Mouse (Mus musculus): ENCODE measurements around the gene Ttc28.
A peak's percentile ranks its signal among the peaks of the same experiment; 100 is the strongest.
"Not testable (repeated sequence)": the region's sequence is repeated elsewhere in the genome, so short reads cannot be mapped to it uniquely, and the experiment has no call there.

Ttc28 gene

DNA sequence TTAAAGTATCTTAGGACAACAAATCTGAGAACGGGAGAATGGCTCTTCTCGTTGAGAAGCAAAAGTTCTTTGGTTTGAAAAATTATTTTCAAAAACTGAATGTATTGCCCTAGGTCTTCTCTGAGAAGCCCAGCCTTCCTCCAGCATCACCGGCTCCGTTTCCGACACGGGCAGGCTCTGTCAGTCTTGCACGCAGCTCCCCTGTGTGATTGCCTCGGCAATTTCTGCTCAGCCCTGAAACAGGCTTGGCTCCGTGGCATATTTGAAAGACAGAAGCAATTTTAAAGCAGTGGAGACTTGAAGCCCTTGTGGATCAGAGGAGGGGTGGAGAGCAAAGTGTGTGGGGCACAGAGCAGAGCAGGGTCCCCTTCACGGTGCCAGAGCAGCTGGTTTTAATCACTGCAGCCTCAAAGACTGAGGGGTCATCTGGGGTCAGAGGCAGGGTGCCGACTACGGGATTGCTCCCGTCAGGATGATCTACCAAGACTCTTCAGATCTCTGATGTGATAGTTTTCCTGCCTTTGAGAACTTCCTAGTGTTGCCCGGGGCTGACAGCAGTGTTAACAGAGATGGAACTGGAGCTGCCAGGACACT is 363.9 kb downstream of the Ttc28 start:
- no peak for DNase-seq (ENCODE audit: low spot score)

DNA sequence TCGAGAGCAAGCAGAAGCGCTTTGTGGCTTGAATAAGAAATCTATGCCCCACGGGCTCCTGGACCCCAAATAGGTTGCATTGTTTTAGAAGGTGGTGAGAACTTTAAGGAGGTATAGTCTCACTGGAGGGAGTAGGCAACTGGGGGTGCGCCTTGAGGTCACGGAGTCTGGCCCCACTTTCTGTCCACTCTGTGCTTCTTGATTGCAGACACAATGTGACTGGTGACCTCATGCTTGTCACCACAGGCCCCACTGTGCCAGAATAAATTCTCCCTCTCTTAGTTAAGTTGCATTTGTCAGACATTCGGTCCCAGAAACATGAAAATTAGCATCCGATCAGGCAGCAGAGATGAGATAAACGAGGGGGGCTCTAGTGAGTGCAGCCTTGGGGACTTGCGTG is 364.5 kb downstream of the Ttc28 start:
- DNase-seq (ENCODE audit: low spot score): no peak

DNA sequence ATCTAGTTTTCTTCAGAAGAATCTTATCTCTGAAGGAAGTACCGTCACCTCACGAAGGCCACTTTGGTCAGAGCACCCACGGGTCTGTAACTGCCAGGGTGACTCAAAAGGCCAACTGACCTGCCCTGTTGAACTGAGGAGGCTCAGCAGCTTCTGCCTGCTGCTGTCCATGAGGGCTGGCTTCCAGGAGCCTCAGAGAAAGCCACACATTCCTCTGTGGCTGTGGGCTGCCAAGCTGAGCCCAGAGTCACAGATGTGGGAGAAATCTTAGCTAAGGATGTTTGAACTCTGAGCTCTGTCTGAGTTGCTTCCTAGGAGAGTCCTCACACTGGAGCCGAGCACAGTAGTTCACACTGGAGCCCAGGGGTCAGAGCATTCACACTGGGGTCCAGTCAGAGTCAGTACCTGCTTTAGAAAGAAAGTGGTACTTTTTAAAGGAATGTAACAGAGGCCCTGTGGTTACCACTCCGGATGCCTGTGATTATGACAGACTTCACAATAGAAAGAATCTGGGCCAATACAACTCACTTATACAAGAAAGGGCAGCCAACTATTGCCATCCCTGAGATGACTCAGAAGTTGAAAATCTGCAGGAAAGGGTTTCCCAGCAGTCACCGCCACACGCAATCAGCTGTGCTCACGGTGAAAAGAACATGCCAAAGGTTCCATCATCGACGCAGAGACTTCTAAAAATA is 368.1 kb downstream of the Ttc28 start:
- no peak for DNase-seq (ENCODE audit: low spot score)

DNA sequence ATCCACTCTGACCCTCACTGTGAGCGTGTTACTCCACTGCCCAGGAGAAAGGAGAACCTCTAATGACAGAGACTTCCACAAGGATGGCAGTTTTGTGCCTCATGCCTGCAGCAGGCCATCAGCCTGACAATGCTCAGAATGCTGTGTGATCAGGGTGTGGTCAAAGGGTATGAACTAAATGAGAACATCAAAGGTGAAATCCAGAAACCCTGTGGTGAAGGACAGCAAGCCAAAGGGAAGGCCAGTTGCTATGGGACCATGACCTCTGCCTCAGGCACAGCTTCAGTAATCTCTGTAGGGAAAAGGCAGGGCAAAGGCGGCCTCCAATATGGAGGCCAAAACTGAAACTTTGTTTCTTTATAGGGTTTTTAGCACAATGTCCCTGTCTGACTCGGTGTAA is 372.5 kb downstream of the Ttc28 start:
- DNase-seq (ENCODE audit: low spot score): no peak

DNA sequence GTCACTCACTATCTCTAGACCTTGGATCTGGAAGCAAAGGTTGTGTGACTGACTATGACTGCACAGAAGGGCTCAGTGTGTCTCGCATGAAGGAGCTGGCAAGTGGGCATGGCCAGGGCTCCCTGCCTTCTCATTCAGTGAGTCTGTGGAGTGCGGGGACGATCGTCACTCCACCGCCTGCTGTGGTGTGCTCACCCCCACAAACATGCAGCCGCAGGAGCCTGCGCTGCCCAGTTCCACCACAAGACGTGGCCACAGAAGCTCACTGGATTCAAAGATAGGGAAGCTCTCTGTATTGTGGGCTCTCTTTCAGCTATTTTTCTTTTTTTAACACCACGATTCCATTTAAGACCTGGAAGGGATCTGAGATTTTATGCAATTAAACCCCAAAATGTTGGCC is 374.8 kb downstream of the Ttc28 start:
- no peak for DNase-seq (ENCODE audit: low spot score)

DNA sequence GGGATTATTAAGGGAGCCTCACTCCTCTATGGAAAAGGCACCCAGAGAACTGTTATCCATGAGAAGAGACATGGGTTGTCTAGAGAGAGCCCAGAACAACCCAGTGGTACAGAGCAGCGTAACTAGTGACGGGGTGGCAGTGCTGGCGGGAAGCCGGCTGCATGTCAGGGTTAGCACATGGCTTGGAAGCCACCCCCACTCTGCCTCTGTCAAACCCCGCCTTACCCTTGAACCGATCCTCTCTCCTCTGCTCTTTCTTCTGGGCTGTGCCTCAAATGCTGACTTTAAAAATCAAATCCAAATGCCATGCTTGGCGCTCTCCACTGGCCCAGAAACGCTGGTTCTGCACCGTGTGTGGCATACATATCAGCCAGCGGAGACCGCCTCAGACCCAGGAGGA is 375.2 kb downstream of the Ttc28 start:
- DNase-seq (ENCODE audit: low spot score): no peak

DNA sequence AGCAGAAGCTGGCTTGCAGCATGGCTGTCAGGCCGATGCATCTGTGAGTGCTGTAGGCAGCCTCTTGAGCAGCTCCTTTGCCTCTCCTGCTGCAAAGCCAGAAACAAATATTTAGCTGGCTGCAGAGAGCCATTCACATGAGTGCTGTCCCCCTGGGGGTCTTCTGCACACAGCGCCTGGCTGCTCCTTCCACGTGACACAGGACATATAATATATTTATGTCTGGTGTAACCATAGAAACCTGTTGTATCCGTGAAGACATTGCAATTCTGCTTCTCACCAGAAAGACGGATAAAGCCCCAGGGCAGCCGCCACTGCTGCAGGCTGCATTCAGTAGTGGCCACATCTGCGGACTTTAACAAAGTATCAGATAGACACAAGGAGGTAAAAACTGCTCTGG is 376.6 kb downstream of the Ttc28 start:
- no peak for DNase-seq (ENCODE audit: low spot score)

DNA sequence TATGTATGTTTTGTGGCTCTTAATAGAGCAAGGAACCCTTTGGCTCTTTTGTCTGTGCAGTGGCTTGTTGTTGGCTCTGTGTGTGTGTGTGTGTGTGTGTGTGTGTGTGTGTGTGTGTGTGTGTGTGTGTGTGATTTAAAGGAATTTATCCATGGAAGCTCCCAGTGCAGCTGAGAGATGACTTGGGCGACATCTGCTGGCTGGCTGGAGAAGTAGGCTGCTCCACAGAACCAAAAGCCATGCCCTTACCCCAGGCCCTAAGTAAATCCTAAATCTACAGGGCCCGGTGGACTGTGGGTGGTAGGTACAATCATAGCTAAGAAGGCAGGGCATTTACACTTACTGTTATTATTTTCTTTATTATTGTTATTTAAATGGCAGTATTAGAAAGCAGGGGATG is 377.5 kb downstream of the Ttc28 start:
- DNase-seq (ENCODE audit: low spot score): peak; percentile 74

DNA sequence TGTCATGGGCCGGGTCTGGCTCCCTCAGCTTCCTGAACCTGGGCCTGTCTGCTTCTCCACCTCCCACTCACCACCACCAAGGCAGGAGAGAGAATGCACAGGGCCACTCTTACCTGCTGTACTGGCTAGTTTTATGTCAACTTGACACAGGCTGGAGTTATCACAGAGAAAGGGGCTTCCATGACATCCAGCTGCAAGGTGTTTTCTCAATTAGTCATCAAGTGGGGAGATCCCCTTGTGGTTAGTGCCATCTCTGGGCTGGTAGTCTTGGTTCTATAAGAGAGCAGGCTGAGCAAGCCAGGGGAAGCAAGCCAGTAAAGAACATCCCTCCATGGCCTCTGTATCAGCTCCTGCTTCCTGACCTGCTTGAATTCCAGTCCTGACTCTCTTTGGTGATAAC is 381.6 kb downstream of the Ttc28 start:
- DNase-seq (ENCODE audit: low spot score): not testable (repeated sequence)

DNA sequence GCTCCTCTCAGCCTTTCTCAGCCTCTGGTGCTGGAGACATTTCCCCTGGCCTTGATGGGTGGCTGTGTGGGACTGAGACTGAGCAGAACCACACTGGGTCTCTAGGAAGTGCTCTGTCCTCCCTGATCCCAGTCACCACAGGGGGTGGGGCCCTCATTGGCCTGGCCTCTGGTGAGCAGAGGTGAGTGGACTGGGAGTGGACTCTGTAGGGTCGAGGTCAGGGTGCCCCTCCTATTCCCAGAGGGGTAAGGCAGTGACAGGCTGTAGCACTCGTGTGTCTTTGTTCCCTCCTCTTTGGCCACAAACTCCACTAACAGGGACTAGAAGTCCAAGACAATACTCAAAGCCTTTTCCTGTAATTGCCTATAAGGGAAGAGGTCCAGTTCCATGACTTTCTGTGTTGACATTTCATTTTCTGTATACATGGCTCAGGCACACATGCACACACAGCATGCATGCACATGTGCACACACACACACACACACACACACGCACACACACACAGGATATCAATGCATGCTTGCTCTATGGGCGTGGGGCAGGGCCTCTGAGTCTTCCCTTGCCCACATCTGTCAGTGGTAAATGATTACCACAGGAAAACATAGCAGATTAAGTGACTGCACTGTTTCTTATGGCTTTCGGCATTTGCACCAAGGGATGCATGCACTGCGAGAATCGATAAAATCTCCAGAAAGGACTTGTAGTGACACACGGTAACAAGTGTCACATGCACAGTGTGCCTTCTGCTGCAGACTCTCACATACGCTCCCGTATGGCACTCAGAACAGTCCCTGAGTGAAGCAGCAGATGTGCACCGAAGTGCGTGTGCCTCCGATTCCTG is 382.4 kb downstream of the Ttc28 start:
- DNase-seq (ENCODE audit: low spot score): no peak

DNA sequence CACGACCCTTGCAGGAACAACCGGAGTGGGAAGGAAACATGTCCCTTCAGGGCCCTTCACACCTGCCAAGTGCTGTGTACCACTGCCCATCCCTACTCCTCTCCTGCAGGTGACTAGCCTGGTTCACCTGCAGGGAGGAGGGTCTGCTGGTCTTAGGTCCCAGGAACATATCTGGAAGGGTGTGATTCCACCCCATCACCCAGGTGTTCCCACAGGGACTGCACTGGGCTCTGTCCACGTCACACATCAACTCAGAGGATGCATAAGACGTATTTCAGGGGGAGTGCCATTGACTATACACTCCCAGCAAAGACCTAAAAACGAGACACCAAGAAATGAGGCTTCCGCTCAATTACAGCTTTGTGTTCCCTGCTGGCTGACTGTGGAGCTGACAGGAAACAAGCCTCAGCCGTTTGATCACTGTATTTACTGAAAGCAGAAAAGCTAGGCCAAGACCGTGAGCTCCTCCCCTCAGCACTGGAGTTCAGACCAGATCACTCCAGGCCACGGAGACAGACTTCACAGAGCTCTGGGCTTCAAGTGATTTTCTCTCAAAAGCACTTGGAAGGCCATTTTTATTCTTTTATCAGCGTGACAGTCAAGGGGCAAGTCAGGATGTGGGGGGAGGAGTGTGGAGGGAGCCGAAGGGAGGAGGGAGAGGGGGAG is 383.1 kb downstream of the Ttc28 start:
- peak; percentile 42 for DNase-seq (ENCODE audit: low spot score)

DNA sequence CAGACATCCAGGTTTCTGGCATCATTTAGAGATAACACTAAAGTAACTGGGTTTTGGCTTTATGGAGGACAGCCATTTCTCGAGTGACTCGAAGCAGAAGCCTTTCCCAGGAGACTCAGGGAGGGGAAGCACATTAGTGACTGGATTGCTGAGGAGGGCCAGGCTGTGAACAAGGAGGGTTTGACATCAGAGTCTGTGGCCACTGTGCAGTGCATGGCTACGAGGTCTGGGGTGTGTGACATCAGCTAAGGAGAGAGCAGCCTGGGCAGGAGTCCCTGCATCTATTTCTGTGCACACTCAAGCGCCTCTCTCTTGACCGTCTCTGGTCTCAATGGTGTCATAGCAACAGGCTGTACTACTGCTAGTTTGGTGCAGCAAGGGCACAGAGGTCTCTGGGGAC is 383.8 kb downstream of the Ttc28 start:
- DNase-seq (ENCODE audit: low spot score): no peak

DNA sequence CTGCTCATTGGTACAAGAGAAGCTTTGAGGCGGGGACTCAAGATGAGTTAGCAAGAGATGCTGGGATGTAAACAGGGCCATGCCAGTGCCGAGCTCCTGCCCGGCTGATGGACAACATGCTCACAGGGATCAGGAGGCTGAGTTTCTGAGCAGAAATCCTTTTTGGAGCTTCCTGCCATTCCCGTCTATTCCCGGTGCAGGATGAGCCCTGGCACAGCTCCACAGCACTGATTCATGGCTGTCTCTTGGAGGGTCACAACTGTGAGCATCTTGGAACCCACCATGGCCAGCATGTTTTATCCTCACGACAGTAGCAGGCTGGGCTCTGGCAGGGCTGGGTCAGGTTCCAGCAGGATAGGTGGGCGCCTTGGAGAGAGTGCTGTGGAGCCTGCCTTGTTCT is 384.9 kb downstream of the Ttc28 start:
- DNase-seq (ENCODE audit: low spot score): no peak

DNA sequence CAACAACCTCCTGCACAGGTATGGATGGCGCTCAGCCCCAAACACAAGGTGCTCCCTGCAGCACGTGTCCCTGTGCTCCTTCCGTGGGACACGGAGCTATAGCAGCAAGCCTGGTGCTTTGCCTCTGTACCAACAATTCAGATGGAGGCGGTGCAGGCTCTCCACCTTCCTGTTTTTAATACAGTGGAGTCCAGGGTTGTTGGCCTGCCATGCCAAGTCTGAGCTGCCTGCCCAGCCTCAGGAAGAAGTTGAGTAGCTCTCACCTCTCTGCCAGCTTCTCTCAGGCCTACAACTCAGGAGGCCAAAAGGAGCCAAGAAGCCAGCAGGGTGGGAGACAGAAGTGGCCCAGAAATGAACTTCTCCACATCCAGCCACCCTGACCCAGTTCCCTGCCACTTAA is 387.1 kb downstream of the Ttc28 start:
- DNase-seq (ENCODE audit: low spot score): no peak

DNA sequence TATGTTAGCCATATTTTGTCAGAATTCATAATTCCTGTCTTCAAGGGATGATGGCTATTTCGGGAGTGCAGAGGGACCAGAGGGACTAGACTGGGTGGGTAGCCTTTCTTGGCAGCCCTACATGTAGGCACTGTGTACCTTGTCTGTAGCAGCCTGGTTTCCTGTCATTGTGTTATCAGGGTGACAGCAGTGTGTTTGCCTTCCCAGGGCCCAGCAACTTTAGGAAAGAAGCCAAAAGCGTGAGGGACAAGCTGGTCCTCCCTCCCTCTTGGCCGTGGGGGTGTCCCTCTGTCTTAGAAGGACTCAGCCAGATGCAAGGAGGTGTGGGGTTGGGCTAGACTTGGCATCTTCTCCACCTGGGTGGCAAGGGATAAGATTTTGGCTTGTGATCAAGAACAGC is 387.5 kb downstream of the Ttc28 start:
- DNase-seq (ENCODE audit: low spot score): no peak

DNA sequence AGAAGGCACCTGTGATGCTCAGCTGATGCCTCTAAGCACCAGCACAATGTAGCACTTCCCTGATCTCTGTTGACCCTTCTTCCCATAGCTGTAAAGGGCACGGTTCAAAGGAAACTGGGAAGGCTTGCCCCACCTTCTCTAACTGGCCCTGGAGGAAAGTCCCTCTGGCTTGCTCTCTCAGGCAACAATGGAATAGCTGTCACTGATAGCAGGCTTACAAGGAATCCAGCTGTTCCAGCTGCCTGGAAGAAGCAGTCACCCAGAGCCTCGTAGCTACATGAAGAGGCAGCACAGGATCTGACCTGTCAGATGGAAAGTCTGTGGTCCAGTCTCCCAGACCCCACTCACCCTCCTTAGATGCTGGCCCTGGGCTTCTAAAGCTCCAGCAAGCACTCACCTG is 389.2 kb downstream of the Ttc28 start:
- no peak for DNase-seq (ENCODE audit: low spot score)

DNA sequence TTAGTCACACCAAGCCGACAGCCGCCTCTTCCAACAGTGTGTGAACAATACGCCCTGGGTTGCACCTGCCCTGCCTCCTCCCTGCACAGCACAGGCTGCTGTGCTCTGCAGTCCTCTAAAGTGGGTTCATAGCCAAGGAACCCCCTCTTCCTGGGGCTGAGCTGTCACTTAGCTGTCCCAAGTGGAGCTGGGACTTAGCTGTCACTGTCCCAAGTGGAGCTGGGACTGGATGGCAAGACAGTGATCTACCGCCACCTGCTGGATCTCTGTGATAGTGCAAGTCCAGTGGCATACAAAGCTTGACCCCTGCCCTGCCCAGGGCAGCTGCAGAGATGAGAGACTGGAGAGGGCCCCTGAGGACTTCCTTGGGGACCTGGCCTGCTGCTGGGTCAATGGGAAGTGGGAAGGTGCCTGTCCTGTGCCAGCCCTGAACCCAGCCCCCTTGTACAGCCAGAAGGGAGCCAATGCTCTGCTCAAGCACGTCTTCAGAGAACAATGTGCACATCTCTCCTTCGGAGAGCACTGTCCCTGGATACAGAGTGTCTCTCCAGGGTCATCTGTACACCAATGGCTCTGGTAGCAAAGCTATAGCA is 390.1 kb downstream of the Ttc28 start:
- peak; percentile 80 for DNase-seq (ENCODE audit: low spot score)

DNA sequence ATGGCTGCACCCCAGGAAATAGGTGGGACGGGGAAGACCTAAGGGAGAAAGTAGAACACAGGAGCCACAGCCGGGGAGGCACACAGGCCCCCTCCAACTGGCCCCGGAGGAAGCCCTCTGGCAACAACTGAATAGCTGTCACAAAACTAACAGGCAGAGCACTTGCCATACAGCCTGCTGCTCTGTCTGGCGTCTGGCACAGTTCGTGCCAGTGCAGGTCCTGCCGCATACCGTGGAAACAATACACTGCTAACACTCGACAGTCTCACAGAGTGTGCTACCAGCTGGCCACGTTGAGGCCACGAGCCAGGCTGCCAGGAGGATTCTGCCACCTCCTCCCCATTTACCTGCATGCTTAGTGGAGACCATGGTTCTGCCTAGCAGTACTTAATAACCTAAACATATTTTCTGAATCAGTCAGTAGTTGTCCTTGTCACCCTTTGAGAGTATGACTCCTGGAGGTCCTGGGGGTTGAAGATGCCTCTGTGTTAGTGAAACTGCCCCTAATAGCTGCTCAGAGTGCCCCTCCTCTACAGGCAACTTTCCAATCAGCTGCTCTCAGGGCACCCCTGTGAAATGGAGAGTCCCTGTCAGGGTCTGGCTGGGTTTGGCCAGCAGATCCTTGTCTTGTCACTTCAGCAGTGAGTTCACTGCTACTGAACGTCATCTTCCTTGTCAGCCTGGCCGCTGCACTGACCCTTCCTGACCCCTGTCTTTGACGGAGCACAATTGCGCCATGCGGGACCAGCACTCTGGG is 390.8 kb downstream of the Ttc28 start:
- no peak for DNase-seq (ENCODE audit: low spot score)

DNA sequence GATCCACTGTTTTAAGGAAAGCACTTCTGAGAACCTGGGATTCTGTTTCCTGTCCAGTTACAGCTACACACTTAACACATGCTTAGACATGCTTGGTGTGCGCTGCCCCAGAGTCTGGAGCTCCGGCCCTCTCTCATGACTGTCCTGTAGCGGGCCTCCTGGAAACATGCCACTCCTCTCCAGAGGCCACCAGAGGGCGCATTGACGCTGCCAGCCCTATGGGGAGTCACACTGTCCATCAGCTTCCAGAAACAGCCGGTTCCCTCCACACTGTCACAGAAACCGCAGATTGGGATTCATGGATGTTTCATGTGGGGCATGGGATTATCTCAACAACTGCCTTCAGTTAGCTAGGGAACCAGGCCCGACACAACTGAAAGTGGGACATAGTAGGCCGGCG is 394.0 kb downstream of the Ttc28 start:
- DNase-seq (ENCODE audit: low spot score): peak; percentile 89

DNA sequence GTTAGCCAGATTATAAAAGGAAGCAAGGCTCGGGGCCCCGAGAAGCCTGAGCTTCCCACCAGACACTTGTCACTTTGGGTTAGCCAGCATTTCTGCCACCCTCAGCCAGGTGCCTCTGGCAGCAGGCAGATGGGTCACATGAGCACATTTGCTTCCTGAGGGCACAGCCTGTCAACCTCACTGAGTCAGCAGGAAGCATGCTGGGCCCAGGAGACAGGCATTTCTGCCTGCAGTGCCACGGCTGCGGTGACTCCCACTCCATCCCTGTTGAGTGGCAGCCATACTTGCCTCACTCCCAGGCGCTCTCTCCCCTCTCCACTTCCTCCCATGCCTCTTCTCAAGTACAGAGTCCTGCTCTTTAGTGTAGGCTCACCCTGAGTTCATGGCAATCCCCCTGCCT is 395.3 kb downstream of the Ttc28 start:
- no peak for DNase-seq (ENCODE audit: low spot score)

DNA sequence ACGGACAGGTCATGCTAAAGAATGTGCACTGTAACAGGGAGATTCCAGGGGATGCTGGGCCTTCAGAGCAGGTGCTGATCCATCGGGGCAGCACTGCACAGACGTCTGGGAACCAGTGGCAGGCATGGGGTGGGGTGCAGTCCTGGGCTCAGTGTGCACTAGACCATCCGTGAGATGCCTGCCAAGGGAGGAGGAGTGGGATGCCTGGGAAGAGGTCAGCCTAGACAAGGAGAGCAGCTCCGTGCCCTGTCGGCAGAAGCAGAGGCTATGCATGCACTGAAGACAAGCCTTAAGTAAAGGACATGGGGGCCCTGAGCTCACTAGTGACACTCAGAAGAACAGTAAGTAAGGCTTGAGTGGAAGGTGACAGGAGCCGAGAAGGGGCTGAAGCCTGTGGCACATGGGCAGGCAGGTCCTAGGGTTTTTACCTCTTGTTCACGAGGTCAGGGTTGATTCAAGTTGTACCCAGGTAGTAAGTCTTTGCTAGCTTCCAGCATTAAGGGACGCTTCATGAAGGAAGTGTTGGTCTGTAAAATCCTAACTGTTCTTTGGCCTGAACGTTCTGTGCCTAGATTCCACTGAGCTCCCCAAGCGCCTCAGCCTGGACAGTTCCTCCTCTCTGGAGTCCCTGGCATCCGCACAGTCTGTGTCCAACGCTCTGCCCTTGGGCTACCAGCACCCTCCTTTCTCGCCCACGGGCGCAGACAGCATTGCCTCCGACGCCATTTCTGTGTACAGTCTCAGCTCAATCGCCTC is 405.0 kb downstream of the Ttc28 start:
- no peak for DNase-seq (ENCODE audit: low spot score)
